Mouse (Mus musculus) pancreas, adult 10 weeks (tissue): ENCODE measurements around the gene Gm8871. TPM values are rescaled to one million over a fixed set of nuclear protein-coding genes. Genes with fewer than 3 reads are reported as not detected.

Experiments
- polyA plus RNA-seq: library from polyadenylated mRNA; stranded (reverse); fragments of 350-450 nt; fragmentation: Illumina TruSeq; extraction: RNeasy Lipid Tissue Mini Kit (QIAGEN cat#74804); gene quantifications from one replicate; pipeline ENCODE4 v1.2.3, GENCODE M21; 2015; ENCODE audit warnings: low read depth, low replicate concordance; ENCODE audit not compliant: insufficient read depth

Gm8871 gene
- not detected for polyA plus RNA-seq

GRCm38 (mm10) chr5:10947505-10947904 is at the start of gene Gm8871, which contains the start of gene Gm8857:
Gene Gm8871, plus strand, starts transcription at chr5:10947805.
Gene Gm8857, plus strand, starts transcription at chr5:10947807.

Other genes with a start within 250 kb of the Gm8871 start
- gene Gm8857, start within 50 bp of the Gm8871 start, polyA plus RNA-seq = not detected
- gene Gm8879, start 179.8 kb downstream of the Gm8871 start, polyA plus RNA-seq = not detected
- not detected for gene Gm5861, start 235.3 kb downstream of the Gm8871 start, polyA plus RNA-seq